Mouse (Mus musculus) stomach, postnatal 0 days (tissue): ENCODE measurements around the gene Idh2. TPM values are rescaled to one million over a fixed set of nuclear protein-coding genes. Genes with fewer than 3 reads are reported as not detected.

Experiments
- ATAC-seq: fragments of 200-750 bp; cut with Nextera tagmentation; 2 replicates; pipeline ENCODE4 v1.8.0; 2017; ENCODE audit not compliant: low FRiP score, low TSS enrichment
- DNase-seq: peaks from one replicate; pipeline ENCODE4 v3.0.0-alpha.2; 2016; ENCODE audit warnings: low spot score
- H3K27ac ChIP-seq: fragments of 300-500 bp; sonication (generic); replicated peaks from 2 replicates; pipeline ENCODE4 v1.5.1; 2014; ENCODE audit warnings: mild to moderate bottlenecking, control low read depth
- H3K27me3 ChIP-seq: fragments of 300-500 bp; sonication (generic); 2 replicates; pipeline ENCODE4 v1.6.1; 2014; ENCODE audit warnings: low read length; ENCODE audit not compliant: control insufficient read depth, insufficient read depth
- H3K36me3 ChIP-seq: fragments of 300-500 bp; sonication (generic); 2 replicates; pipeline ENCODE4 v1.6.1; 2014; ENCODE audit warnings: low read length, mixed read lengths; ENCODE audit not compliant: control insufficient read depth, insufficient read depth
- H3K4me1 ChIP-seq: fragments of 300-500 bp; sonication (generic); replicated peaks from 2 replicates; pipeline ENCODE4 v1.6.1; 2014; ENCODE audit warnings: antibody characterized with exemption; ENCODE audit not compliant: control insufficient read depth, insufficient read depth
- H3K4me2 ChIP-seq: fragments of 300-500 bp; sonication (generic); replicated peaks from 2 replicates; pipeline ENCODE4 v1.6.1; 2014; ENCODE audit warnings: low read depth, mild to moderate bottlenecking, control low read depth, moderate library complexity
- H3K4me3 ChIP-seq: fragments of 300-500 bp; sonication (generic); 2 replicates; pipeline ENCODE4 v1.5.1; 2014; ENCODE audit warnings: low read depth, low read length, control low read depth
- H3K9ac ChIP-seq: fragments of 300-500 bp; sonication (generic); 2 replicates; pipeline ENCODE4 v1.6.1; 2014; ENCODE audit warnings: mild to moderate bottlenecking, low read length, control low read depth, mixed read lengths
- H3K9me3 ChIP-seq: fragments of 300-500 bp; sonication (generic); 2 replicates; pipeline ENCODE4 v1.6.1; 2016; ENCODE audit warnings: low read length; ENCODE audit not compliant: control insufficient read depth
- CTCF ChIP-seq: IDR thresholded peaks from 2 replicates; pipeline ENCODE4 v1.5.1; 2016; ENCODE audit warnings: antibody characterized with exemption, low read depth, mild to moderate bottlenecking, moderate library complexity
- EP300 ChIP-seq: optimal IDR thresholded peaks from 2 replicates; pipeline ENCODE3; 2016; ENCODE audit warnings: antibody characterized with exemption
- WGBS: fragments of 180-500 bp; shearing (Covaris S2); extraction: QIAGEN DNeasy Blood & Tissue Kit; methylation state at CpG from one replicate; pipeline ENCODE4 v1.1.7; 2014; 5-methylcytosine and 5-hydroxymethylcytosine counted together
- polyA plus RNA-seq: library from polyadenylated mRNA; unstranded; fragments of >200 nt; fragmentation: Nextera tagmentation; extraction: Ambion mirVana; gene quantifications from 2 replicates; pipeline ENCODE4 v1.2.1, GENCODE M21; 2015

The Idh2 gene
- polyA plus RNA-seq, 1 experiment from 2014 or later = 288 TPM

GRCm38 (mm10) chr7:80152756-80153155, 37.6 kb upstream of the Idh2 start:
- ATAC-seq = no peak

GRCm38 (mm10) chr7:80152152-80152551, 37.0 kb upstream of the Idh2 start:
- TF ChIP-seq CTCF = peak; percentile 66
- TF ChIP-seq EP300 = no peak
- H3K9me3 ChIP-seq = no peaks in the 10 kb centered on the region
- no peaks in the 10 kb centered on the region for H3K4me1 ChIP-seq
- no peaks in the 10 kb centered on the region for H3K27me3 ChIP-seq
- 63% methylated on average over 6 of the region's 6 CpGs for WGBS
- no peak overlapping the region for H3K27ac ChIP-seq
- DNase-seq (no peak), ATAC-seq (no peak)
- no peak overlapping the region for H3K4me2 ChIP-seq
- H3K4me3 ChIP-seq = no peak overlapping the region
- no peaks in the 10 kb centered on the region for H3K36me3 ChIP-seq
- no peak overlapping the region for H3K9ac ChIP-seq

More at GRCm38 (mm10) chr7:80152756-80153155, 37.6 kb upstream of the Idh2 start:
- H3K9me3 ChIP-seq = no peaks in the 10 kb centered on the region
- no peaks in the 10 kb centered on the region for H3K36me3 ChIP-seq
- no peak for DNase-seq
- no peaks in the 10 kb centered on the region for H3K4me1 ChIP-seq
- no peak overlapping the region for H3K4me3 ChIP-seq
- H3K9ac ChIP-seq = no peak overlapping the region
- no peak overlapping the region for H3K27ac ChIP-seq
- WGBS = 90% methylated on average over 8 of the region's 8 CpGs
- H3K4me2 ChIP-seq = no peak overlapping the region
- TF ChIP-seq CTCF = no peak
- TF ChIP-seq EP300 = no peak
- H3K27me3 ChIP-seq = no peaks in the 10 kb centered on the region

- TF ChIP-seq CTCF = peak; percentile 36; the same call in 1 of the 2 replicates
- TF ChIP-seq EP300 = no peak
- peak overlapping the region; percentile 30; the same call in 1 of the 2 replicates for H3K27ac ChIP-seq
- WGBS = 29% methylated on average over 9 of the region's 9 CpGs
- H3K4me3 ChIP-seq = no peak overlapping the region
- ATAC-seq (no peak), DNase-seq (no peak)
- no peak overlapping the region for H3K9ac ChIP-seq
- no peaks in the 10 kb centered on the region for H3K4me1 ChIP-seq
- no peaks in the 10 kb centered on the region for H3K36me3 ChIP-seq
- H3K9me3 ChIP-seq = no peaks in the 10 kb centered on the region
- no peaks in the 10 kb centered on the region for H3K27me3 ChIP-seq
- no peak overlapping the region for H3K4me2 ChIP-seq
These were observed 34.2 kb upstream of the Idh2 start for GRCm38 (mm10) chr7:80149356-80149755.

- H3K9me3 ChIP-seq = no peaks in the 10 kb centered on the region
- no peak overlapping the region for H3K27ac ChIP-seq
- no peak overlapping the region for H3K4me3 ChIP-seq
- no peak for TF ChIP-seq EP300
- no peak for TF ChIP-seq CTCF
- no peaks in the 10 kb centered on the region for H3K27me3 ChIP-seq
- WGBS = 69% methylated on average over 8 of the region's 8 CpGs
- DNase-seq (peak; percentile 50), ATAC-seq (peak; percentile 73)
- H3K4me2 ChIP-seq = no peak overlapping the region
- no peaks in the 10 kb centered on the region; the same call in 1 of the 2 replicates for H3K4me1 ChIP-seq
- no peaks in the 10 kb centered on the region for H3K36me3 ChIP-seq
- no peak overlapping the region for H3K9ac ChIP-seq
These were observed 30.9 kb upstream of the Idh2 start for GRCm38 (mm10) chr7:80146077-80146476.

GRCm38 (mm10) chr7:80144695-80145094, 29.5 kb upstream of the Idh2 start:
- Histone ChIP-seq H3K36me3 (no peaks in the 10 kb centered on the region), H3K9ac (no peak overlapping the region), H3K4me3 (no peak overlapping the region), H3K27me3 (no peaks in the 10 kb centered on the region), H3K4me1 (no peaks in the 10 kb centered on the region; the same call in 1 of the 2 replicates), H3K4me2 (no peak overlapping the region), H3K9me3 (no peaks in the 10 kb centered on the region), H3K27ac (no peak overlapping the region)
- DNase-seq (no peak), ATAC-seq (no peak)
- no peak for TF ChIP-seq EP300
- no peak for TF ChIP-seq CTCF
- WGBS = 85% methylated on average over 7 of the region's 7 CpGs

- Histone ChIP-seq H3K9ac (peak overlapping the region; percentile 35; the same call in 1 of the 2 replicates), H3K4me2 (peak overlapping the region; percentile 23), H3K9me3 (no peaks in the 10 kb centered on the region), H3K27me3 (no peaks in the 10 kb centered on the region), H3K4me1 (no peaks in the 10 kb centered on the region; the same call in 1 of the 2 replicates), H3K4me3 (no peak overlapping the region), H3K36me3 (no peaks in the 10 kb centered on the region), H3K27ac (peak overlapping the region; percentile 78)
- ATAC-seq (peak; percentile 11; the same call in 1 of the 2 replicates), DNase-seq (no peak)
- no peak for TF ChIP-seq CTCF
- no peak for TF ChIP-seq EP300
- 31% methylated on average over 22 of the region's 22 CpGs for WGBS
These were observed 28.4 kb upstream of the Idh2 start for GRCm38 (mm10) chr7:80143331-80144273.
